Mouse (Mus musculus): ENCODE results near the gene Gm44596. TPM values are rescaled to one million over a fixed set of nuclear protein-coding genes. Genes with fewer than 3 reads are reported as not detected.

Gene Gm44596
- polyA plus RNA-seq (2015; fragmentation: Nextera tagmentation; extraction: Ambion mirVana): not detected in 2 replicates

- Histone ChIP-seq H3K9ac (no peak within 1 kb of the TSS), H3K27ac (0 out of 2 replicates have a peak within 1 kb of the TSS, but pooled peaks have one; percentile 11), H3K27me3 (no peaks in the 10 kb centered on the region), H3K9me3 (replicated peaks) (no peaks in the 10 kb centered on the region), H3K4me3 (no peak within 1 kb of the TSS), H3K4me2 (no peak within 1 kb of the TSS), H3K36me3 (ENCODE audit: poor library complexity, severe bottlenecking) (peaks cover 64% of the 10 kb centered on the region), H3K4me1 (peaks cover 11% of the 10 kb centered on the region)
- 2% methylated on average over 6 of the region's 6 CpGs for WGBS
- peak; percentile 73; the same call in 1 of the 2 replicates for ATAC-seq
Observed at GRCm38 (mm10) chr6:128375192-128375591, at the start of gene Gm44596, which contains the start of gene Tex52. Gm44596 (plus strand) TSS chr6:128375503. Tex52 (plus strand) TSS chr6:128375456.

- 0 out of 2 replicates have a peak overlapping the region, but pooled peaks have one; percentile 11 for H3K27ac ChIP-seq
- H3K9ac ChIP-seq: no peak overlapping the region; the same call in 1 of the 2 replicates
- peaks cover 55% of the 10 kb centered on the region for H3K36me3 ChIP-seq (ENCODE audit: poor library complexity, severe bottlenecking)
- ATAC-seq: peak; percentile 91
- WGBS: 21% methylated on average over 12 of the region's 12 CpGs
- peaks cover 9% of the 10 kb centered on the region for H3K4me1 ChIP-seq
- no peaks in the 10 kb centered on the region for H3K27me3 ChIP-seq
- no peak overlapping the region for H3K4me3 ChIP-seq
- peaks cover 9% of the 10 kb centered on the region; the same call in 1 of the 2 replicates for H3K9me3 ChIP-seq (replicated peaks)
- peak overlapping the region; percentile 16; the same call in 1 of the 2 replicates for H3K4me2 ChIP-seq
Observed at GRCm38 (mm10) chr6:128334397-128335124, 40.7 kb upstream of the Gm44596 start.

- Histone ChIP-seq H3K4me1 (peaks cover 9% of the 10 kb centered on the region), H3K27ac (no peak overlapping the region), H3K36me3 (ENCODE audit: poor library complexity, severe bottlenecking) (peaks cover 36% of the 10 kb centered on the region), H3K27me3 (no peaks in the 10 kb centered on the region), H3K9ac (no peak overlapping the region), H3K4me3 (no peak overlapping the region), H3K9me3 (replicated peaks) (no peaks in the 10 kb centered on the region), H3K4me2 (no peak overlapping the region)
- 71% methylated on average over 7 of the region's 7 CpGs for WGBS
- no peak for ATAC-seq
Observed at GRCm38 (mm10) chr6:128337467-128337866, 37.8 kb upstream of the Gm44596 start.

- Histone ChIP-seq H3K9me3 (replicated peaks) (no peaks in the 10 kb centered on the region), H3K27me3 (no peaks in the 10 kb centered on the region), H3K4me2 (no peak overlapping the region), H3K9ac (no peak overlapping the region), H3K27ac (peak overlapping the region; percentile 12; the same call in 1 of the 2 replicates), H3K4me3 (no peak overlapping the region), H3K4me1 (peaks cover 9% of the 10 kb centered on the region), H3K36me3 (ENCODE audit: poor library complexity, severe bottlenecking) (peaks cover 32% of the 10 kb centered on the region)
- 52% methylated on average over 5 of the region's 5 CpGs for WGBS
- ATAC-seq: no peak
Observed at GRCm38 (mm10) chr6:128338876-128339275, 36.4 kb upstream of the Gm44596 start.

- no peak for ATAC-seq
- H3K9ac ChIP-seq: no peak overlapping the region
- no peak overlapping the region for H3K4me2 ChIP-seq
- H3K4me1 ChIP-seq: peaks cover 9% of the 10 kb centered on the region
- 95% methylated on average over 11 of the region's 11 CpGs for WGBS
- H3K27ac ChIP-seq: no peak overlapping the region
- H3K9me3 ChIP-seq (replicated peaks): no peaks in the 10 kb centered on the region
- H3K36me3 ChIP-seq (ENCODE audit: poor library complexity, severe bottlenecking): peaks cover 14% of the 10 kb centered on the region
- no peak overlapping the region for H3K4me3 ChIP-seq
- no peaks in the 10 kb centered on the region for H3K27me3 ChIP-seq
Observed at GRCm38 (mm10) chr6:128341956-128342723, 33.2 kb upstream of the Gm44596 start.

GRCm38 (mm10) chr6:128345623-128346022, 29.7 kb upstream of the Gm44596 start:
- Histone ChIP-seq H3K9ac (no peak overlapping the region), H3K4me3 (no peak overlapping the region), H3K9me3 (replicated peaks) (no peaks in the 10 kb centered on the region), H3K4me2 (no peak overlapping the region), H3K27ac (no peak overlapping the region), H3K36me3 (ENCODE audit: poor library complexity, severe bottlenecking) (peaks cover 19% of the 10 kb centered on the region), H3K27me3 (no peaks in the 10 kb centered on the region), H3K4me1 (no peaks in the 10 kb centered on the region)
- WGBS: 95% methylated on average over 10 of the region's 10 CpGs
- no peak for ATAC-seq

GRCm38 (mm10) chr6:128346782-128347181, 28.5 kb upstream of the Gm44596 start:
- no peaks in the 10 kb centered on the region for H3K27me3 ChIP-seq
- H3K9me3 ChIP-seq (replicated peaks): no peaks in the 10 kb centered on the region
- H3K4me3 ChIP-seq: no peak overlapping the region
- H3K36me3 ChIP-seq (ENCODE audit: poor library complexity, severe bottlenecking): peaks cover 24% of the 10 kb centered on the region
- no peaks in the 10 kb centered on the region for H3K4me1 ChIP-seq
- WGBS: 91% methylated on average over 6 of the region's 6 CpGs
- ATAC-seq: no peak
- no peak overlapping the region for H3K4me2 ChIP-seq
- H3K27ac ChIP-seq: no peak overlapping the region
- no peak overlapping the region for H3K9ac ChIP-seq

GRCm38 (mm10) chr6:128349711-128350110, 25.6 kb upstream of the Gm44596 start:
- no peak overlapping the region for H3K4me2 ChIP-seq
- H3K36me3 ChIP-seq (ENCODE audit: poor library complexity, severe bottlenecking): peaks cover 12% of the 10 kb centered on the region
- WGBS: 58% methylated on average over 7 of the region's 7 CpGs
- H3K27me3 ChIP-seq: no peaks in the 10 kb centered on the region
- H3K9ac ChIP-seq: no peak overlapping the region
- H3K9me3 ChIP-seq (replicated peaks): no peaks in the 10 kb centered on the region
- no peak overlapping the region for H3K4me3 ChIP-seq
- H3K4me1 ChIP-seq: peaks cover 12% of the 10 kb centered on the region
- no peak overlapping the region; the same call in 1 of the 2 replicates for H3K27ac ChIP-seq
- ATAC-seq: no peak

- peak overlapping the region; percentile 72 for H3K4me2 ChIP-seq
- H3K36me3 ChIP-seq (ENCODE audit: poor library complexity, severe bottlenecking): peaks cover 35% of the 10 kb centered on the region
- WGBS: 32% methylated on average over 3 of the region's 3 CpGs
- no peak overlapping the region; the same call in 1 of the 2 replicates for H3K9ac ChIP-seq
- peaks cover 18% of the 10 kb centered on the region for H3K4me1 ChIP-seq
- no peaks in the 10 kb centered on the region for H3K27me3 ChIP-seq
- peak overlapping the region; percentile 73 for H3K4me3 ChIP-seq
- H3K27ac ChIP-seq: no peak overlapping the region
- no peaks in the 10 kb centered on the region for H3K9me3 ChIP-seq (replicated peaks)
- ATAC-seq: no peak
Observed at GRCm38 (mm10) chr6:128354140-128354539, 21.2 kb upstream of the Gm44596 start.

GRCm38 (mm10) chr6:128355201-128355681, 20.1 kb upstream of the Gm44596 start:
- WGBS: under 1% methylated on average over 25 of the region's 28 CpGs
- peak; percentile 78 for ATAC-seq
- Histone ChIP-seq H3K36me3 (ENCODE audit: poor library complexity, severe bottlenecking) (peaks cover 35% of the 10 kb centered on the region), H3K9me3 (replicated peaks) (no peaks in the 10 kb centered on the region), H3K4me3 (peak overlapping the region; percentile 73), H3K4me2 (peak overlapping the region; percentile 72), H3K27ac (peak overlapping the region; percentile 88), H3K27me3 (no peaks in the 10 kb centered on the region), H3K9ac (peak overlapping the region; percentile 86), H3K4me1 (peaks cover 25% of the 10 kb centered on the region)

GRCm38 (mm10) chr6:128355726-128356416, 19.4 kb upstream of the Gm44596 start, which contains the start of gene Tulp3:
Tulp3 (minus strand) TSS chr6:128355851.
- Histone ChIP-seq H3K4me1 (peaks cover 31% of the 10 kb centered on the region), H3K9ac (peak within 1 kb of the TSS; percentile 86), H3K27ac (peak within 1 kb of the TSS; percentile 88), H3K4me2 (peak within 1 kb of the TSS; percentile 72), H3K27me3 (no peaks in the 10 kb centered on the region), H3K9me3 (replicated peaks) (no peaks in the 10 kb centered on the region), H3K36me3 (ENCODE audit: poor library complexity, severe bottlenecking) (peaks cover 28% of the 10 kb centered on the region), H3K4me3 (peak within 1 kb of the TSS; percentile 73)
- ATAC-seq: peak; percentile 99
- under 1% methylated on average over 41 of the region's 42 CpGs for WGBS
